Mouse (Mus musculus) lung, postnatal 0 days (tissue): ENCODE measurements around the gene Zfp408. TPM values are rescaled to one million over a fixed set of nuclear protein-coding genes. Genes with fewer than 3 reads are reported as not detected.

Source experiments
- ATAC-seq: fragments of 200-750 bp; cut with Nextera tagmentation; 2 replicates; pipeline ENCODE4 v1.8.0; 2017; ENCODE audit warnings: moderate library complexity
- DNase-seq: peaks from one replicate; pipeline ENCODE4 v3.0.0-alpha.2; 2016; ENCODE audit warnings: low spot score
- H3K27ac ChIP-seq: fragments of 300-500 bp; sonication (generic); 2 replicates; pipeline ENCODE4 v1.5.1; 2014; ENCODE audit warnings: antibody characterized with exemption, mild to moderate bottlenecking, low read length, mixed read lengths
- H3K27me3 ChIP-seq: fragments of 300-500 bp; sonication (generic); replicated peaks from 2 replicates; pipeline ENCODE4 v1.6.1; 2014; ENCODE audit warnings: low read length, mixed read lengths; ENCODE audit not compliant: insufficient read depth
- H3K36me3 ChIP-seq: fragments of 300-500 bp; sonication (generic); 2 replicates; pipeline ENCODE4 v1.6.1; 2014; ENCODE audit warnings: low read length, mixed read lengths; ENCODE audit not compliant: insufficient read depth
- H3K4me1 ChIP-seq: fragments of 300-500 bp; sonication (generic); 2 replicates; pipeline ENCODE4 v1.6.1; 2014; ENCODE audit warnings: antibody characterized with exemption, low read depth, low read length, mixed read lengths; ENCODE audit not compliant: insufficient read depth
- H3K4me2 ChIP-seq: fragments of 300-500 bp; sonication (generic); replicated peaks from 2 replicates; pipeline ENCODE4 v1.6.1; 2014; ENCODE audit warnings: low read depth, mild to moderate bottlenecking, low read length, moderate library complexity, mixed read lengths
- H3K4me3 ChIP-seq: fragments of 300-500 bp; sonication (generic); 2 replicates; pipeline ENCODE4 v1.5.1; 2014; ENCODE audit warnings: low read depth, low read length
- H3K9ac ChIP-seq: fragments of 300-500 bp; sonication (generic); replicated peaks from 2 replicates; pipeline ENCODE4 v1.6.1; 2014; ENCODE audit warnings: low read depth, mild to moderate bottlenecking
- H3K9me3 ChIP-seq: fragments of 300-500 bp; sonication (generic); 2 replicates; pipeline ENCODE4 v1.6.1; 2016; ENCODE audit warnings: low read length, mixed read lengths
- CTCF ChIP-seq: IDR thresholded peaks from 2 replicates; pipeline ENCODE4 v1.5.1; 2016; ENCODE audit warnings: antibody characterized with exemption, mild to moderate bottlenecking
- EP300 ChIP-seq: IDR thresholded peaks from 2 replicates; pipeline ENCODE4 v1.6.1; 2016; ENCODE audit warnings: antibody characterized with exemption, mild to moderate bottlenecking, control low read depth
- WGBS: fragments of 180-500 bp; shearing (Covaris S2); extraction: QIAGEN DNeasy Blood & Tissue Kit; methylation state at CpG from one replicate; pipeline ENCODE4 v1.1.7; 2014; 5-methylcytosine and 5-hydroxymethylcytosine counted together
- polyA plus RNA-seq: library from polyadenylated mRNA; unstranded; fragments of >200 nt; fragmentation: Nextera tagmentation; extraction: Ambion mirVana; gene quantifications from 2 replicates; pipeline ENCODE4 v1.2.1, GENCODE M21; 2015

Zfp408 gene
- polyA plus RNA-seq, 1 experiment from 2014 or later: 5.2 TPM

- no peak overlapping the region for H3K4me3 ChIP-seq
- no peak overlapping the region for H3K9ac ChIP-seq
- ATAC-seq: peak; percentile 35; the same call in 1 of the 2 replicates
- H3K9me3 ChIP-seq: no peaks in the 10 kb centered on the region
- H3K4me2 ChIP-seq: no peak overlapping the region
- DNase-seq: no peak
- H3K4me1 ChIP-seq: no peaks in the 10 kb centered on the region
- no peak overlapping the region for H3K27ac ChIP-seq
- no peaks in the 10 kb centered on the region for H3K36me3 ChIP-seq
- WGBS: 56% methylated on average over 5 of the region's 5 CpGs
- TF ChIP-seq CTCF (no peak), EP300 (no peak)
- H3K27me3 ChIP-seq: no peaks in the 10 kb centered on the region
Measured at GRCm38 (mm10) chr2:91636727-91637338, 12.8 kb downstream of the Zfp408 start.

- Histone ChIP-seq H3K9me3 (no peaks in the 10 kb centered on the region), H3K27ac (no peak within 1 kb of the TSS), H3K4me2 (no peak within 1 kb of the TSS), H3K4me1 (no peaks in the 10 kb centered on the region), H3K36me3 (no peaks in the 10 kb centered on the region), H3K27me3 (no peaks in the 10 kb centered on the region), H3K9ac (no peak within 1 kb of the TSS), H3K4me3 (no peak within 1 kb of the TSS)
- TF ChIP-seq EP300: no peak
- 75% methylated on average over 8 of the region's 8 CpGs for WGBS
- ATAC-seq (no peak), DNase-seq (no peak)
Measured at GRCm38 (mm10) chr2:91636229-91636628, 13.4 kb downstream of the Zfp408 start, which contains the start of gene F2. TSS of gene F2 (minus strand) at chr2:91636414.

GRCm38 (mm10) chr2:91635486-91635885, 14.1 kb downstream of the Zfp408 start:
- whole genome bisulfite sequencing: 76% methylated on average over 11 of the region's 11 CpGs

GRCm38 (mm10) chr2:91634841-91635240, 14.8 kb downstream of the Zfp408 start:
- WGBS: 72% methylated on average over 9 of the region's 9 CpGs
- Histone ChIP-seq H3K4me1 (no peaks in the 10 kb centered on the region), H3K9me3 (no peaks in the 10 kb centered on the region), H3K9ac (no peak overlapping the region), H3K4me3 (no peak overlapping the region), H3K27ac (no peak overlapping the region), H3K4me2 (no peak overlapping the region), H3K36me3 (no peaks in the 10 kb centered on the region), H3K27me3 (no peaks in the 10 kb centered on the region)
- ATAC-seq: no peak
- no peak for DNase-seq
- no peak for TF ChIP-seq CTCF
- no peak for TF ChIP-seq EP300

More at GRCm38 (mm10) chr2:91635486-91635885, 14.1 kb downstream of the Zfp408 start:
- no peak overlapping the region for H3K27ac ChIP-seq
- DNase-seq (no peak), ATAC-seq (no peak)
- H3K27me3 ChIP-seq: no peaks in the 10 kb centered on the region
- H3K4me2 ChIP-seq: no peak overlapping the region
- TF ChIP-seq EP300 (no peak), CTCF (no peak)
- H3K4me3 ChIP-seq: no peak overlapping the region
- no peaks in the 10 kb centered on the region for H3K9me3 ChIP-seq
- H3K36me3 ChIP-seq: no peaks in the 10 kb centered on the region
- H3K9ac ChIP-seq: no peak overlapping the region
- no peaks in the 10 kb centered on the region for H3K4me1 ChIP-seq

- Histone ChIP-seq H3K9ac (no peak overlapping the region), H3K4me3 (no peak overlapping the region), H3K27ac (no peak overlapping the region), H3K36me3 (no peaks in the 10 kb centered on the region), H3K9me3 (no peaks in the 10 kb centered on the region), H3K4me1 (no peaks in the 10 kb centered on the region), H3K4me2 (no peak overlapping the region), H3K27me3 (no peaks in the 10 kb centered on the region)
- DNase-seq: no peak
- TF ChIP-seq CTCF: no peak
- no peak for ATAC-seq
- 66% methylated on average over 12 of the region's 12 CpGs for WGBS
Measured at GRCm38 (mm10) chr2:91633334-91633977, 16.1 kb downstream of the Zfp408 start.

- H3K4me3 ChIP-seq: no peak overlapping the region
- H3K27ac ChIP-seq: no peak overlapping the region
- H3K9ac ChIP-seq: no peak overlapping the region
- 58% methylated on average over 5 of the region's 5 CpGs for WGBS
- no peaks in the 10 kb centered on the region for H3K36me3 ChIP-seq
- no peaks in the 10 kb centered on the region for H3K27me3 ChIP-seq
- no peaks in the 10 kb centered on the region for H3K9me3 ChIP-seq
- peak; percentile 61 for ATAC-seq
- H3K4me2 ChIP-seq: no peak overlapping the region
- peak; percentile 43 for DNase-seq
- TF ChIP-seq CTCF (no peak), EP300 (no peak)
- no peaks in the 10 kb centered on the region for H3K4me1 ChIP-seq
Measured at GRCm38 (mm10) chr2:91632316-91632715, 17.3 kb downstream of the Zfp408 start.
